Mouse (Mus musculus) heart, embryonic 11.5 days (tissue): Measurements from ENCODE around the gene Nmnat2. TPM values are rescaled to one million over a fixed set of nuclear protein-coding genes. Genes with fewer than 3 reads are reported as not detected.

Experiments used
- ATAC-seq: fragments of 200-750 bp; cut with Nextera tagmentation; replicated peaks from 2 replicates; pipeline ENCODE4 v1.8.0; 2017; ENCODE audit warnings: moderate library complexity; ENCODE audit not compliant: insufficient number of reproducible peaks, low FRiP score, low TSS enrichment
- H3K27ac ChIP-seq: fragments of 300-500 bp; sonication (generic); 2 replicates; pipeline ENCODE4 v1.5.1; 2014; ENCODE audit warnings: mild to moderate bottlenecking, low read depth, low read length
- H3K27me3 ChIP-seq: fragments of 300-500 bp; sonication (generic); 2 replicates; pipeline ENCODE4 v1.6.1; 2014; ENCODE audit warnings: mild to moderate bottlenecking, low read length, mixed read lengths; ENCODE audit not compliant: control insufficient read depth, insufficient read depth
- H3K36me3 ChIP-seq: fragments of 300-500 bp; sonication (generic); 2 replicates; pipeline ENCODE4 v1.6.1; 2014; ENCODE audit warnings: mild to moderate bottlenecking, low read length, moderate library complexity, mixed read lengths; ENCODE audit not compliant: control insufficient read depth, insufficient read depth
- H3K4me1 ChIP-seq: fragments of 300-500 bp; sonication (generic); 2 replicates; pipeline ENCODE4 v1.6.1; 2014; ENCODE audit warnings: low read length; ENCODE audit not compliant: control insufficient read depth, insufficient read depth
- H3K4me2 ChIP-seq: fragments of 300-500 bp; sonication (generic); 2 replicates; pipeline ENCODE4 v1.6.1; 2014; ENCODE audit warnings: mild to moderate bottlenecking, moderate library complexity
- H3K4me3 ChIP-seq: fragments of 300-500 bp; sonication (generic); 2 replicates; pipeline ENCODE4 v1.5.1; 2014; ENCODE audit warnings: low read depth, low read length
- H3K9ac ChIP-seq: fragments of 300-500 bp; sonication (generic); 2 replicates; pipeline ENCODE4 v1.6.1; 2014; ENCODE audit warnings: mild to moderate bottlenecking, low read depth, low read length, moderate library complexity
- H3K9me3 ChIP-seq: fragments of 300-500 bp; sonication (generic); replicated peaks from 2 replicates; pipeline ENCODE4 v1.6.1; 2016; ENCODE audit warnings: low read length; ENCODE audit not compliant: control insufficient read depth
- WGBS: fragments of 180-500 bp; shearing (Covaris S2); extraction: QIAGEN DNeasy Blood & Tissue Kit; methylation state at CpG from one replicate; pipeline ENCODE4 v1.1.7; 2014; ENCODE audit not compliant: insufficient replicate concordance; 5-methylcytosine and 5-hydroxymethylcytosine counted together
- polyA plus RNA-seq: library from polyadenylated mRNA; unstranded; fragments of >200 nt; fragmentation: Nextera tagmentation; extraction: Ambion mirVana; gene quantifications from 2 replicates; pipeline ENCODE4 v1.2.1, GENCODE M21; 2014

Gene Nmnat2
- polyA plus RNA-seq, 1 experiment from 2014 or later: 0.93 TPM

GRCm38 (mm10) chr1:153035328-153035944 is 80.6 kb downstream of the Nmnat2 start:
- no peak overlapping the region for H3K9ac ChIP-seq
- 37% methylated on average over 6 of the region's 6 CpGs for WGBS
- no peaks in the 10 kb centered on the region for H3K36me3 ChIP-seq
- no peak overlapping the region for H3K4me2 ChIP-seq
- no peaks in the 10 kb centered on the region for H3K27me3 ChIP-seq
- no peak for ATAC-seq
- H3K9me3 ChIP-seq: 0 out of 2 replicates have a peak, but pooled peaks cover 2% of the 10 kb centered on the region
- no peak overlapping the region for H3K4me3 ChIP-seq
- H3K4me1 ChIP-seq: peaks cover 24% of the 10 kb centered on the region
- no peak overlapping the region for H3K27ac ChIP-seq

GRCm38 (mm10) chr1:153037353-153038345 is 82.9 kb downstream of the Nmnat2 start:
- Histone ChIP-seq H3K4me3 (no peak overlapping the region), H3K36me3 (no peaks in the 10 kb centered on the region), H3K9ac (no peak overlapping the region), H3K27me3 (no peaks in the 10 kb centered on the region), H3K27ac (no peak overlapping the region), H3K4me1 (peaks cover 16% of the 10 kb centered on the region), H3K9me3 (0 out of 2 replicates have a peak, but pooled peaks cover 2% of the 10 kb centered on the region), H3K4me2 (no peak overlapping the region)
- no peak for ATAC-seq
- WGBS: 69% methylated on average over 10 of the region's 10 CpGs

- Histone ChIP-seq H3K4me2 (no peak overlapping the region), H3K4me3 (no peak overlapping the region), H3K9ac (no peak overlapping the region), H3K4me1 (peaks cover 2% of the 10 kb centered on the region; the same call in 1 of the 2 replicates), H3K36me3 (no peaks in the 10 kb centered on the region), H3K27me3 (no peaks in the 10 kb centered on the region), H3K9me3 (0 out of 2 replicates have a peak, but pooled peaks cover 2% of the 10 kb centered on the region), H3K27ac (no peak overlapping the region)
- ATAC-seq: no peak
- 37% methylated on average over 3 of the region's 3 CpGs for WGBS
Observed at GRCm38 (mm10) chr1:153040091-153040490, 85.3 kb downstream of the Nmnat2 start.

- Histone ChIP-seq H3K4me3 (no peak overlapping the region), H3K27me3 (no peaks in the 10 kb centered on the region), H3K27ac (no peak overlapping the region), H3K4me2 (no peak overlapping the region), H3K36me3 (no peaks in the 10 kb centered on the region), H3K4me1 (no peaks in the 10 kb centered on the region; the same call in 1 of the 2 replicates), H3K9me3 (0 out of 2 replicates have a peak, but pooled peaks cover 2% of the 10 kb centered on the region), H3K9ac (no peak overlapping the region)
- 80% methylated on average over 2 of the region's 2 CpGs for WGBS
- ATAC-seq: no peak
Observed at GRCm38 (mm10) chr1:153041046-153041445, 86.3 kb downstream of the Nmnat2 start.

- 0 out of 2 replicates have a peak, but pooled peaks cover 2% of the 10 kb centered on the region for H3K9me3 ChIP-seq
- H3K27ac ChIP-seq: no peak overlapping the region
- no peaks in the 10 kb centered on the region for H3K36me3 ChIP-seq
- no peak overlapping the region for H3K4me3 ChIP-seq
- WGBS: 66% methylated on average over 2 of the region's 2 CpGs
- ATAC-seq: no peak
- no peaks in the 10 kb centered on the region for H3K27me3 ChIP-seq
- H3K4me1 ChIP-seq: no peaks in the 10 kb centered on the region; the same call in 1 of the 2 replicates
- no peak overlapping the region for H3K9ac ChIP-seq
- H3K4me2 ChIP-seq: no peak overlapping the region
Observed at GRCm38 (mm10) chr1:153042318-153042717, 87.5 kb downstream of the Nmnat2 start.

- H3K4me1 ChIP-seq: no peaks in the 10 kb centered on the region; the same call in 1 of the 2 replicates
- 49% methylated on average over 6 of the region's 6 CpGs for WGBS
- no peak for ATAC-seq
Observed at GRCm38 (mm10) chr1:153043332-153043731, 88.5 kb downstream of the Nmnat2 start.

GRCm38 (mm10) chr1:153045368-153045767 is 90.6 kb downstream of the Nmnat2 start:
- Histone ChIP-seq H3K4me3 (no peak overlapping the region), H3K27ac (no peak overlapping the region), H3K27me3 (no peaks in the 10 kb centered on the region), H3K9me3 (no peaks in the 10 kb centered on the region), H3K4me2 (no peak overlapping the region), H3K36me3 (no peaks in the 10 kb centered on the region), H3K4me1 (peaks cover 5% of the 10 kb centered on the region; the same call in 1 of the 2 replicates), H3K9ac (no peak overlapping the region)
- no peak for ATAC-seq
- 73% methylated on average over 11 of the region's 11 CpGs for WGBS

More at GRCm38 (mm10) chr1:153043332-153043731, 88.5 kb downstream of the Nmnat2 start:
- no peak overlapping the region for H3K27ac ChIP-seq
- no peaks in the 10 kb centered on the region for H3K36me3 ChIP-seq
- H3K9ac ChIP-seq: no peak overlapping the region
- H3K27me3 ChIP-seq: no peaks in the 10 kb centered on the region
- H3K9me3 ChIP-seq: 0 out of 2 replicates have a peak, but pooled peaks cover under 1% of the 10 kb centered on the region
- no peak overlapping the region for H3K4me3 ChIP-seq
- H3K4me2 ChIP-seq: no peak overlapping the region

GRCm38 (mm10) chr1:153048147-153048878 is 93.5 kb downstream of the Nmnat2 start:
- Histone ChIP-seq H3K4me2 (no peak overlapping the region), H3K27ac (no peak overlapping the region), H3K9ac (no peak overlapping the region), H3K4me1 (peaks cover 5% of the 10 kb centered on the region; the same call in 1 of the 2 replicates), H3K27me3 (no peaks in the 10 kb centered on the region), H3K9me3 (no peaks in the 10 kb centered on the region), H3K4me3 (no peak overlapping the region), H3K36me3 (no peaks in the 10 kb centered on the region)
- ATAC-seq: peak; percentile 52
- WGBS: 28% methylated on average over 14 of the region's 14 CpGs
